Mouse (Mus musculus) midbrain, embryonic 16.5 days (tissue): ENCODE data around the gene Spast. TPM values are rescaled to one million over a fixed set of nuclear protein-coding genes. Genes with fewer than 3 reads are reported as not detected.
"Not testable (repeated sequence)": the region's sequence is repeated elsewhere in the genome, so short reads cannot be mapped to it uniquely, and the experiment has no call there.

ENCODE experiments used
- ATAC-seq: fragments of 200-750 bp; cut with Nextera tagmentation; 2 replicates; pipeline ENCODE4 v1.8.0; 2017; ENCODE audit warnings: moderate TSS enrichment
- H3K27ac ChIP-seq: fragments of 300-500 bp; sonication (generic); 2 replicates; pipeline ENCODE4 v1.5.1; 2014; ENCODE audit warnings: mild to moderate bottlenecking, low read length, mixed read lengths
- H3K27me3 ChIP-seq: fragments of 300-500 bp; sonication (generic); 2 replicates; pipeline ENCODE4 v1.6.1; 2014; ENCODE audit warnings: low read depth, low read length, mixed read lengths; ENCODE audit not compliant: control insufficient read depth, insufficient read depth
- H3K36me3 ChIP-seq: fragments of 300-500 bp; sonication (generic); 2 replicates; pipeline ENCODE4 v1.6.1; 2014; ENCODE audit warnings: mild to moderate bottlenecking, low read length, moderate library complexity, mixed read lengths; ENCODE audit not compliant: control insufficient read depth, insufficient read depth
- H3K4me1 ChIP-seq: fragments of 300-500 bp; sonication (generic); 2 replicates; pipeline ENCODE4 v1.6.1; 2014; ENCODE audit warnings: mild to moderate bottlenecking, low read length, mixed read lengths; ENCODE audit not compliant: control insufficient read depth, insufficient read depth
- H3K4me2 ChIP-seq: fragments of 300-500 bp; sonication (generic); 2 replicates; pipeline ENCODE4 v1.6.1; 2014; ENCODE audit warnings: mild to moderate bottlenecking, low read length, mixed read lengths
- H3K4me3 ChIP-seq: fragments of 300-500 bp; sonication (generic); 2 replicates; pipeline ENCODE4 v1.5.1; 2014; ENCODE audit warnings: low read depth, mild to moderate bottlenecking, low read length, moderate library complexity, mixed read lengths
- H3K9ac ChIP-seq: fragments of 300-500 bp; sonication (generic); 2 replicates; pipeline ENCODE4 v1.6.1; 2014; ENCODE audit warnings: low read depth, low read length, mixed read lengths
- H3K9me3 ChIP-seq: fragments of 300-500 bp; sonication (generic); replicated peaks from 2 replicates; pipeline ENCODE4 v1.6.1; 2014; ENCODE audit warnings: mild to moderate bottlenecking, low read length, mixed read lengths; ENCODE audit not compliant: control insufficient read depth, poor library complexity, severe bottlenecking
- WGBS: fragments of 180-500 bp; shearing (Covaris S2); extraction: QIAGEN DNeasy Blood & Tissue Kit; methylation state at CpG from one replicate; pipeline ENCODE4 v1.1.7; 2014; 5-methylcytosine and 5-hydroxymethylcytosine counted together
- polyA plus RNA-seq: library from polyadenylated mRNA; unstranded; fragments of >200 nt; fragmentation: Nextera tagmentation; extraction: Ambion mirVana; gene quantifications from 2 replicates; pipeline ENCODE4 v1.2.1, GENCODE M21; 2015

Gene Spast
- polyA plus RNA-seq, 1 experiment from 2014 or later = 22.0 TPM

DNA sequence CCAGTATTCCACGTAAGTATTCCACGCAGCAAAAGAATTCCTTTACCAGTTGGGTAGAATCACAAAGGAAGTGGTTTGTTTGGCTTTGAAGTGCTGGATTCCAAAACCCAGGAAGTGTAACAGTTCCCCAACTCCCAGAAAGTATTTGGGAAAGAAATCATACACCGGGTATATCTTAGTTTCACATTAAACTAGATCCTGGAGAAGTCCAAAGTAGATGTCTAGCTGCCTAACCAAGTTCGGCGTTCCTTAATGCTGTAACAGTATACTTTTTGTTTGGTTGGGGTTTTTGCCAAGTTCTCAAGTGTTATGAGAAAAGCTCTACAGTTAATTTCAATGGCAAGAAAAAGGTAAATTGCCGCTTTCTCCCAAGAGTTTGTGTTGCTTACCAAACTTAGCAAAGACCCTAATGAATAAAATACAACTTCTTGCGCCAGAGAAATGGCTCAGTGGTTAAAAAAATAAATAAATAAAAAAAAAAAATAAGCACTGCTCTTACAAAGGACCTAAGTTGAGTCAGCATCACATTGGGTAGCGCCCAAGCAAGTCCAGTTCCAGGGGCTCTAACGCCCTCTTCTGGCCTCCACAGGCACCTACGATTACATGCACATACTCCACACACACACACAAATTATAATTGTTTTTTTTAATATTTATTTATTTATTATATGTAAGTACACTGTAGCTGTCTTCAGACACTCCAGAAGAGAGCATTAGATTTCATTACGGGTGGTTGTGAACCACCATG, 42.5 kb upstream of the Spast start:
- no peaks in the 10 kb centered on the region for H3K36me3 ChIP-seq
- H3K9ac ChIP-seq = peak overlapping the region; percentile 97; the same call in 1 of the 2 replicates
- no peak for ATAC-seq
- WGBS = 47% methylated on average over 11 of the region's 11 CpGs
- H3K4me3 ChIP-seq = peak overlapping the region; percentile 96
- H3K4me1 ChIP-seq = peaks cover 23% of the 10 kb centered on the region
- no peaks in the 10 kb centered on the region for H3K9me3 ChIP-seq
- H3K27me3 ChIP-seq = no peaks in the 10 kb centered on the region
- peak overlapping the region; percentile 97 for H3K27ac ChIP-seq
- peak overlapping the region; percentile 83 for H3K4me2 ChIP-seq

GRCm38 (mm10) chr17:74296991-74297390, 41.8 kb upstream of the Spast start:
- H3K36me3 ChIP-seq = not testable (repeated sequence)

DNA sequence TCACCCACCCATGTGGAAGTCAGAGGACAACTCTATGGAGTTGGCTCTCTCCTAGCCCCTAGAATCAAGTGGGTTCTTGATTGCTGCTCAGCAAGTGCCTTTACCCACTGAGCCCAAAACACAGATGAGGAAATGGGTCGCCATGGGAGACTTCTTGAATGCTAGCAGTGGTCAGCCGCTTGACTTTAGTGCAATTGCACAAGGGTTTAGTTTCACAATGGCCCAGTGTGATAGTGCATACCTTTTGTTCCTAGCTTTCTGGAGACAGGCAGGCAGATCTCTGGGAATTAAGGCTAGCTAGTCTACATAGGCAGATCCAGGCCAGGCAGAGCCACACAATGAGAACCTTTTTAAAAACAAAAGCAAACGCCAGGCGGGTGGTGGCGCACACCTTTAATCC, 38.7 kb upstream of the Spast start:
- Histone ChIP-seq H3K4me3 (no peak overlapping the region), H3K9ac (no peak overlapping the region), H3K36me3 (no peaks in the 10 kb centered on the region), H3K9me3 (no peaks in the 10 kb centered on the region), H3K4me1 (peaks cover 5% of the 10 kb centered on the region; the same call in 1 of the 2 replicates), H3K27ac (no peak overlapping the region), H3K4me2 (no peak overlapping the region), H3K27me3 (no peaks in the 10 kb centered on the region)
- 78% methylated on average over 5 of the region's 5 CpGs for WGBS
- ATAC-seq = no peak

More at GRCm38 (mm10) chr17:74296991-74297390, 41.8 kb upstream of the Spast start:
- H3K4me3 ChIP-seq, H3K27me3 ChIP-seq, H3K9ac ChIP-seq, ATAC-seq, H3K4me2 ChIP-seq, H3K9me3 ChIP-seq, H3K27ac ChIP-seq: not testable (repeated sequence)
- 93% methylated on average over 5 of the region's 5 CpGs for WGBS
- peaks cover 18% of the 10 kb centered on the region for H3K4me1 ChIP-seq

DNA sequence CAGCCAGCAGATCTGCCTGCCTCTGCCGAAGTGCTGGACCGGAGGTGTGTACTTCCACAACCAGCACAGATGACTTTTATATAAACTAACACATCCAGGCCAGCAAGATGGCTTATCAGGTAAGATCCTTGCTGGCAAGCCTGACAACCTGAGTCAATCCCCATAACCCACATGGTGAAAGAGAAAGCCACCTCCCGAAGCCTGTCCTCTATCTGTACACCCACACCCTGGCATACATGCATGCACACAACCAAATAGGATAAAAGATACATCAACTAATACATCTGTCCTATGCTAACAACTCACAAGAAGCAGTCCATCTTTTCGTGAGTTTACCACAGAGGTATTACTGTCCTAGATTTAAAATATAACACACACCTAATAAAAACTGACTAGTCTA, 34.7 kb upstream of the Spast start:
- no peak for ATAC-seq
- Histone ChIP-seq H3K36me3 (peaks cover 11% of the 10 kb centered on the region), H3K9ac (no peak overlapping the region)

DNA sequence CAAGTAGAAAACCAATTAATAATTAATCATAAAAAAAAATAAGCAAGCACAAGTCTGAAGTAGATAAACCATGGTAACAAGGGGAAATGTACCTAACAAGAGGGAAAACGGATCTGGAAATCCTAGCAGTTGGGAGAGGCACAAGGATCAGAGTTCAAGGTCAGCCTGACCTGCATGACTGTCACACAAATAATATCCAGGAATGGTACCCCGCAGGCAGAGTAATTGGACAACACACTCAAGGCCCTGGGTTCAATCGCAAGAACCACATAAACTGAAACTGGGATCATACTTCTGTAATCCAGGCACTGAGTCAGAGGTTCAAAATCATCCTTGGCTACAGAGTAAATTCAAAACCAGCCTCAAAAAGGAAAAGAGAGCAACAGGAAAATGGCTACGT, 33.2 kb upstream of the Spast start:
- no peak for ATAC-seq
- H3K27ac ChIP-seq = no peak overlapping the region
- H3K36me3 ChIP-seq = peaks cover 11% of the 10 kb centered on the region
- H3K4me3 ChIP-seq = no peak overlapping the region
- no peaks in the 10 kb centered on the region for H3K4me1 ChIP-seq
- H3K27me3 ChIP-seq = no peaks in the 10 kb centered on the region
- H3K9ac ChIP-seq = no peak overlapping the region
- H3K4me2 ChIP-seq = no peak overlapping the region
- 95% methylated on average over 4 of the region's 4 CpGs for WGBS
- H3K9me3 ChIP-seq = no peaks in the 10 kb centered on the region

More for the DNA sequence above, 34.7 kb upstream of the Spast start:
- H3K4me2 ChIP-seq = no peak overlapping the region
- H3K9me3 ChIP-seq = no peaks in the 10 kb centered on the region
- H3K4me3 ChIP-seq = no peak overlapping the region
- H3K4me1 ChIP-seq = no peaks in the 10 kb centered on the region
- no peaks in the 10 kb centered on the region for H3K27me3 ChIP-seq
- 95% methylated on average over 4 of the region's 4 CpGs for WGBS
- no peak overlapping the region for H3K27ac ChIP-seq

GRCm38 (mm10) chr17:74306021-74306420, 32.8 kb upstream of the Spast start:
- no peaks in the 10 kb centered on the region for H3K4me1 ChIP-seq
- no peak overlapping the region for H3K9ac ChIP-seq
- no peak for ATAC-seq
- H3K4me2 ChIP-seq = no peak overlapping the region
- no peak overlapping the region for H3K4me3 ChIP-seq
- H3K27me3 ChIP-seq = no peaks in the 10 kb centered on the region
- WGBS = 97% methylated on average over 1 of the region's 1 CpGs
- no peaks in the 10 kb centered on the region for H3K9me3 ChIP-seq
- H3K36me3 ChIP-seq = peaks cover 11% of the 10 kb centered on the region
- H3K27ac ChIP-seq = no peak overlapping the region

DNA sequence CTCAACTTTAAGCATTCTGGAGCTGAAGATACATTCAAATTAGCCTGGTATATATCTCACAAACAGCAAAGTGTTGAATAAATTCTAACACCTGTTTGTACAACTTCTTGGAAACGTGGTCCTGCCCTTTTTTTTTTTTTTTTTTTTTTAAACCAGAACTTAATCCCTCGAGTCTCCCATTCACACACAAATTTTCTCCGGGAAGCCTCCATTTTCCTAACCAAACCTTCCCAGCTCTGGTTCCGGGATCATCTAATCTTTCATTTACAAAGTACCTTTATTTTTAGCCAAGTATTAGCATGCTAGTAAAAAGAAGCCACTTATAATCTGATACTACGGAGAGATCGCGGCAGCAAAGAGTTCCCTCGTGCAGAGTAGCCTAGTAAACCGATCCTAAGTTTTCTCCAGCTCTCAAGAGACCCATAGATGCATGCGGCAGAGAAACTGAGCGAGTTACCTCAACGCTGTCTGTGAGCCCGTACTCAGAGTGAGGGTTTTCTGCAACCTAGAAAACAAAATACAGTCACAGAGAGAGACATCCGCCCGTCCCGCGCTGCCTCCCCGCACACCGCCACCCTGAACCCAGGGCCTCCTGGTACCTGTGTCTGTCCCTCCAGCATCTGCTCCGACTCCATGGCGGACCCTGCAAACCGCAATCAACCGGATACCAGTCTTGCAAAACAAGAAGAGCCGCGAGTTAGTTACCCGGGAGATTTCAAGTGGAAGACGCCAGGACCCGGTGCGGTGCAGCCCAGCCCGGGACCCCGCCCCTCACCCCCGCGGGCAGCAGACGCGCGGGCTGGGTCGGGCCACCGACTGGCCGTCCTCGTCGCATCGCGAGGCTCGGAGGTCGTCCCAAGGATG, 23.1 kb upstream of the Spast start:
- Histone ChIP-seq H3K9me3 (no peaks in the 10 kb centered on the region), H3K4me1 (peaks cover 16% of the 10 kb centered on the region), H3K4me3 (peak overlapping the region; percentile 85), H3K36me3 (no peaks in the 10 kb centered on the region), H3K9ac (peak overlapping the region; percentile 81), H3K4me2 (peak overlapping the region; percentile 89), H3K27me3 (no peaks in the 10 kb centered on the region), H3K27ac (peak overlapping the region; percentile 89)
- 1% methylated on average over 40 of the region's 45 CpGs for WGBS
- ATAC-seq = peak; percentile 75

- peak overlapping the region; percentile 81 for H3K9ac ChIP-seq
- ATAC-seq = peak; percentile 98
- peak overlapping the region; percentile 89 for H3K4me2 ChIP-seq
- peak overlapping the region; percentile 89 for H3K27ac ChIP-seq
- H3K4me1 ChIP-seq = peaks cover 16% of the 10 kb centered on the region
- under 1% methylated on average over 47 of the region's 48 CpGs for WGBS
- no peaks in the 10 kb centered on the region for H3K9me3 ChIP-seq
- H3K27me3 ChIP-seq = no peaks in the 10 kb centered on the region
- H3K36me3 ChIP-seq = no peaks in the 10 kb centered on the region
- H3K4me3 ChIP-seq = peak overlapping the region; percentile 85
These were observed 22.4 kb upstream of the Spast start for GRCm38 (mm10) chr17:74316309-74316863.
